Mouse (Mus musculus) liver, adult 2 months (tissue): ENCODE measurements around the gene Noxo1. TPM values are rescaled to one million over a fixed set of nuclear protein-coding genes. Genes with fewer than 3 reads are reported as not detected.

Source experiments
- DNase-seq: peaks from one replicate; pipeline ENCODE4 v3.0.0-alpha.2; 2011; ENCODE audit warnings: low read depth, low spot score; ENCODE audit errors: extremely low read depth
- H3K27ac ChIP-seq: fragments of 200-500 bp; replicated peaks from 2 replicates; pipeline ENCODE4 v1.5.1; 2012; ENCODE audit warnings: low read depth, mild to moderate bottlenecking, control low read depth, inconsistent platforms, low read length; ENCODE audit not compliant: insufficient read depth
- H3K27me3 ChIP-seq: fragments of 200-500 bp; 2 replicates; pipeline ENCODE4 v1.6.1; 2012; ENCODE audit warnings: mild to moderate bottlenecking, moderate library complexity, low read length, inconsistent platforms; ENCODE audit not compliant: control insufficient read depth, insufficient read depth
- H3K36me3 ChIP-seq: fragments of 200-500 bp; 2 replicates; pipeline ENCODE4 v1.6.1; 2012; ENCODE audit warnings: low read length, inconsistent platforms; ENCODE audit not compliant: control insufficient read depth, insufficient read depth
- H3K4me1 ChIP-seq: fragments of 200-500 bp; 2 replicates; pipeline ENCODE4 v1.6.1; 2011; ENCODE audit warnings: low read length; ENCODE audit not compliant: control insufficient read depth, insufficient read depth
- H3K4me3 ChIP-seq: fragments of 200-500 bp; 2 replicates; pipeline ENCODE4 v1.5.1; 2011; ENCODE audit warnings: low read depth, mild to moderate bottlenecking, control low read depth, low read length, moderate library complexity; ENCODE audit not compliant: insufficient read depth
- H3K79me2 ChIP-seq: fragments of 200-500 bp; 2 replicates; pipeline ENCODE4 v1.6.1; 2012; ENCODE audit warnings: inconsistent platforms, mild to moderate bottlenecking, low read length, moderate library complexity; ENCODE audit not compliant: control insufficient read depth, insufficient read depth
- H3K9ac ChIP-seq: fragments of 200-500 bp; 2 replicates; pipeline ENCODE4 v1.6.1; 2012; ENCODE audit warnings: low read depth, mild to moderate bottlenecking, control low read depth, inconsistent platforms, low read length
- CTCF ChIP-seq: fragments of 200-500 bp; IDR thresholded peaks from 2 replicates; pipeline ENCODE4 v1.5.1; 2011; ENCODE audit warnings: low read depth, low read length, control low read depth
- POLR2A ChIP-seq: fragments of 200-500 bp; IDR thresholded peaks from 2 replicates; pipeline ENCODE4 v1.6.1; 2011; ENCODE audit warnings: low read length, control low read depth; ENCODE audit not compliant: insufficient read depth; ENCODE audit errors: extremely low read depth
- WGBS: fragments of 180-500 bp; shearing (Covaris S2); methylation state at CpG from one replicate; pipeline ENCODE4 v1.1.7; 2018; 5-methylcytosine and 5-hydroxymethylcytosine counted together
- polyA plus RNA-seq: library from polyadenylated mRNA; depleted of rRNA; stranded (reverse); fragments of >200 nt; gene quantifications from 2 replicates; pipeline ENCODE4 v1.2.3, GENCODE M21; 2012
- total RNA-seq: library from RNA; depleted of rRNA; stranded (reverse); fragments of >200 nt; gene quantifications from 2 replicates; pipeline ENCODE4 v1.2.3, GENCODE M21; 2014

The Noxo1 gene
- total and polyA plus RNA-seq, 2 experiments, result 0.37 to 2.7 TPM

- Histone ChIP-seq H3K79me2 (no peaks in the 10 kb centered on the region), H3K27me3 (no peaks in the 10 kb centered on the region), H3K36me3 (peaks cover 4% of the 10 kb centered on the region; the same call in 1 of the 2 replicates), H3K4me1 (peaks cover 1% of the 10 kb centered on the region; the same call in 1 of the 2 replicates), H3K27ac (no peak overlapping the region), H3K4me3 (no peak overlapping the region), H3K9ac (no peak overlapping the region)
- WGBS, result 99% methylated on average over 3 of the region's 3 CpGs
- TF ChIP-seq CTCF, result no peak
- TF ChIP-seq POLR2A, result no peak
- no peak for DNase-seq
Measured at GRCm38 (mm10) chr17:24705821-24706220, 9.8 kb downstream of the Noxo1 start.

GRCm38 (mm10) chr17:24706982-24707800, 11.2 kb downstream of the Noxo1 start, which contains the start of gene Tbl3:
Gene Tbl3 (minus strand): TSS chr17:24707660.
- H3K4me1 ChIP-seq, result peaks cover 1% of the 10 kb centered on the region; the same call in 1 of the 2 replicates
- H3K36me3 ChIP-seq, result peaks cover under 1% of the 10 kb centered on the region; the same call in 1 of the 2 replicates
- TF ChIP-seq POLR2A, result peak; percentile 43; the same call in 1 of the 2 replicates
- no peak for TF ChIP-seq CTCF
- H3K9ac ChIP-seq, result peak within 1 kb of the TSS; percentile 65
- peak within 1 kb of the TSS; percentile 71 for H3K4me3 ChIP-seq
- DNase-seq, result peak; percentile 90
- under 1% methylated on average over 32 of the region's 32 CpGs for WGBS
- H3K27me3 ChIP-seq, result no peaks in the 10 kb centered on the region
- H3K27ac ChIP-seq, result peak within 1 kb of the TSS; percentile 81
- no peaks in the 10 kb centered on the region for H3K79me2 ChIP-seq

- no peaks in the 10 kb centered on the region for H3K79me2 ChIP-seq
- peak overlapping the region; percentile 71 for H3K4me3 ChIP-seq
- H3K4me1 ChIP-seq, result peaks cover 1% of the 10 kb centered on the region; the same call in 1 of the 2 replicates
- peak overlapping the region; percentile 70 for H3K27ac ChIP-seq
- H3K27me3 ChIP-seq, result no peaks in the 10 kb centered on the region
- WGBS, result 1% methylated on average over 24 of the region's 24 CpGs
- peak overlapping the region; percentile 65 for H3K9ac ChIP-seq
- H3K36me3 ChIP-seq, result no peaks in the 10 kb centered on the region
- peak; percentile 46 for DNase-seq
- no peak for TF ChIP-seq POLR2A
Measured at GRCm38 (mm10) chr17:24707801-24708425, 11.9 kb downstream of the Noxo1 start.

- Histone ChIP-seq H3K9ac (no peak overlapping the region), H3K4me1 (peaks cover 1% of the 10 kb centered on the region; the same call in 1 of the 2 replicates), H3K79me2 (no peaks in the 10 kb centered on the region), H3K4me3 (no peak overlapping the region), H3K27me3 (no peaks in the 10 kb centered on the region), H3K27ac (no peak overlapping the region), H3K36me3 (no peaks in the 10 kb centered on the region)
- WGBS, result 32% methylated on average over 2 of the region's 2 CpGs
- TF ChIP-seq CTCF (no peak), POLR2A (no peak)
- DNase-seq, result peak; percentile 60
Measured at GRCm38 (mm10) chr17:24708646-24709045, 12.6 kb downstream of the Noxo1 start.

GRCm38 (mm10) chr17:24715556-24715955, 19.5 kb downstream of the Noxo1 start:
- WGBS, result 93% methylated on average over 6 of the region's 6 CpGs
- no peaks in the 10 kb centered on the region; the same call in 1 of the 2 replicates for H3K79me2 ChIP-seq
- DNase-seq, result no peak
- H3K9ac ChIP-seq, result no peak overlapping the region
- TF ChIP-seq POLR2A, result no peak
- no peak for TF ChIP-seq CTCF
- H3K4me3 ChIP-seq, result no peak overlapping the region
- H3K36me3 ChIP-seq, result no peaks in the 10 kb centered on the region
- no peaks in the 10 kb centered on the region for H3K27me3 ChIP-seq
- no peak overlapping the region for H3K27ac ChIP-seq
- peaks cover 2% of the 10 kb centered on the region; the same call in 1 of the 2 replicates for H3K4me1 ChIP-seq
